Mouse (Mus musculus) B cell, adult 2 months (primary cell): Measurements from ENCODE around the gene Gm21964.

Source experiments
- DNase-seq, 2 experiments: peaks; one replicate each; pipeline ENCODE4 v3.0.0; 2022

Gm21964 gene

GRCm38 (mm10) chr8:110100907-110101306 lies at the start of gene Gm21964:
Gm21964 (plus strand) TSS chr8:110101207.
- no peak for DNase-seq

- no peak for DNase-seq
Observed at GRCm38 (mm10) chr8:110051208-110051607, 49.8 kb upstream of the Gm21964 start.

GRCm38 (mm10) chr8:110058207-110058606 lies 42.8 kb upstream of the Gm21964 start:
- no peak for DNase-seq

GRCm38 (mm10) chr8:110064161-110064560 lies 36.8 kb upstream of the Gm21964 start:
- DNase-seq, result no peak

- no peak for DNase-seq
Observed at GRCm38 (mm10) chr8:110064606-110065365, 36.2 kb upstream of the Gm21964 start.

GRCm38 (mm10) chr8:110065676-110066075 lies 35.3 kb upstream of the Gm21964 start:
- DNase-seq, result no peak

GRCm38 (mm10) chr8:110069706-110070105 lies 31.3 kb upstream of the Gm21964 start:
- no peak for DNase-seq

- peak; percentile 48 to 49 for DNase-seq
Observed at GRCm38 (mm10) chr8:110071600-110071999, 29.4 kb upstream of the Gm21964 start.

GRCm38 (mm10) chr8:110074496-110074895 lies 26.5 kb upstream of the Gm21964 start:
- DNase-seq, result no peak

GRCm38 (mm10) chr8:110079282-110080221 lies 21.5 kb upstream of the Gm21964 start, which contains the start of gene Zfp612:
Zfp612 (plus strand) TSS chr8:110079746.
- peak; percentile 69 to 70 for DNase-seq

GRCm38 (mm10) chr8:110082416-110083105 lies 18.4 kb upstream of the Gm21964 start:
- DNase-seq, result no peak

GRCm38 (mm10) chr8:110091869-110092268 lies 9.1 kb upstream of the Gm21964 start:
- DNase-seq, result no peak

- no peak for DNase-seq
Observed at GRCm38 (mm10) chr8:110101676-110102075, 669 bp downstream of the Gm21964 start.

GRCm38 (mm10) chr8:110102653-110103052 lies 1.6 kb downstream of the Gm21964 start, which contains the start of gene Gm17720:
Gm17720 (minus strand) TSS chr8:110102753.
- no peak for DNase-seq

GRCm38 (mm10) chr8:110119715-110120114 lies 18.7 kb downstream of the Gm21964 start:
- DNase-seq, result no peak

- DNase-seq, result peak; percentile 50 to 51
Observed at GRCm38 (mm10) chr8:110130537-110130936, 29.5 kb downstream of the Gm21964 start.

GRCm38 (mm10) chr8:110134236-110134635 lies 33.2 kb downstream of the Gm21964 start:
- no peak for DNase-seq

- no peak for DNase-seq
Observed at GRCm38 (mm10) chr8:110135515-110135914, 34.5 kb downstream of the Gm21964 start.

GRCm38 (mm10) chr8:110140156-110140555 lies 39.1 kb downstream of the Gm21964 start:
- DNase-seq, result no peak

GRCm38 (mm10) chr8:110140770-110141169 lies 39.8 kb downstream of the Gm21964 start:
- no peak for DNase-seq

GRCm38 (mm10) chr8:110145538-110145937 lies 44.5 kb downstream of the Gm21964 start:
- DNase-seq, result peak; percentile 49 to 50

- DNase-seq, result no peak
Observed at GRCm38 (mm10) chr8:110152951-110153350, 51.9 kb downstream of the Gm21964 start.
